Mouse (Mus musculus): ENCODE results near the gene Sidt2.

Sidt2 gene

GRCm38 (mm10) chr9:45946182-45946871, 8.7 kb downstream of the Sidt2 start:
- DNase-seq = no peak

GRCm38 (mm10) chr9:45945721-45946120, 9.3 kb downstream of the Sidt2 start:
- no peak for DNase-seq

- DNase-seq = no peak
These were observed 10.3 kb downstream of the Sidt2 start for GRCm38 (mm10) chr9:45944506-45945400.

- DNase-seq = no peak
These were observed 11.2 kb downstream of the Sidt2 start for GRCm38 (mm10) chr9:45943628-45944505.

- no peak for DNase-seq
These were observed 12.1 kb downstream of the Sidt2 start for GRCm38 (mm10) chr9:45942916-45943315.

- no peak for DNase-seq
These were observed 12.6 kb downstream of the Sidt2 start for GRCm38 (mm10) chr9:45942464-45942863.

GRCm38 (mm10) chr9:45941329-45941888, 13.6 kb downstream of the Sidt2 start:
- DNase-seq = no peak

GRCm38 (mm10) chr9:45939794-45940193, 15.3 kb downstream of the Sidt2 start:
- DNase-seq = no peak

GRCm38 (mm10) chr9:45938952-45939637, 16.0 kb downstream of the Sidt2 start:
- DNase-seq = no peak

- no peak for DNase-seq
These were observed 17.0 kb downstream of the Sidt2 start for GRCm38 (mm10) chr9:45938088-45938487.

GRCm38 (mm10) chr9:45936883-45937282, 18.2 kb downstream of the Sidt2 start:
- DNase-seq = peak; percentile 49

GRCm38 (mm10) chr9:45935628-45936210, 19.3 kb downstream of the Sidt2 start, which contains the start of gene Tagln:
Tagln (minus strand) TSS chr9:45936058.
- DNase-seq = no peak

- DNase-seq = peak; percentile 53
These were observed 22.3 kb downstream of the Sidt2 start for GRCm38 (mm10) chr9:45932571-45933415.

GRCm38 (mm10) chr9:45931958-45932357, 23.1 kb downstream of the Sidt2 start:
- no peak for DNase-seq

- DNase-seq = no peak
These were observed 25.8 kb downstream of the Sidt2 start for GRCm38 (mm10) chr9:45929285-45929684.

GRCm38 (mm10) chr9:45919895-45920294, 35.2 kb downstream of the Sidt2 start:
- no peak for DNase-seq

- DNase-seq = peak; percentile 53
These were observed 37.8 kb downstream of the Sidt2 start for GRCm38 (mm10) chr9:45917041-45917934.

GRCm38 (mm10) chr9:45915659-45916058, 39.4 kb downstream of the Sidt2 start:
- DNase-seq = peak; percentile 38

- no peak for DNase-seq
These were observed 43.4 kb downstream of the Sidt2 start for GRCm38 (mm10) chr9:45911673-45912072.
